ENCODE assay signal across 13 mouse cellular contexts in the genomic region with DNA sequence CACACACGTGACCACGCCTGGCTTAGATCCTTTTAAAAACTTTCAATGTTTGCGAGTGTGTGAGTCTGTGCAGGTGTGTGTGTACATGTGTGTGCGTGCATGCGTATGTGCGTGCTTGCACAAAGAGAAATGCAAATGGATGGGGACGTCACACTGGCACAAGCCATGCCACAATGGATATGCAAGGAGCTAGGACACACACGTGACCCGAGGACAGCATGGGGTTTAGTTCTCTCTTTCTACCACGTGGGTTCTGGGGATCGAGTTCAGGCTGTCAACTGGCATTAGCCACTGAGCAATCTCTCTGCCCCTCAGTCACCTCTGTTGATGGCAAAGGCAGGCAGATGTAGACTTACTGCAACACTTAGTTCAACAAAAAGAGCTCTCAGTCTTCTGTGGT. TPM values are rescaled to one million over a fixed set of nuclear protein-coding genes. Genes with fewer than 3 reads are reported as not detected.
DNase-seq lines count a peak whose midpoint lies in the region; ATAC-seq and TF ChIP-seq lines count a peak whose summit lies in the region.
"Had no signal": no experiment of that assay in that cellular context is flagged by ENCODE, and none has a peak within 500 bp of the region (broad histone marks: within the 10 kb centered on the region; RNA-seq: fewer than 3 reads in every experiment).

No protein-coding gene starts in this region.

- H3K9ac ChIP-seq in kidney, embryonic 16.5 days (replicated peaks; ENCODE audit: low read length) = no peak overlapping the region
- H3K9ac ChIP-seq: embryonic facial prominence, embryonic 15.5 days had no signal

- no peak for ATAC-seq in kidney, embryonic 16.5 days (ENCODE audit: low FRiP score, low TSS enrichment)
- ATAC-seq: forebrain, embryonic 16.5 days had no signal

- H3K9me3 ChIP-seq in kidney, embryonic 16.5 days (ENCODE audit: low read length) = no peaks in the 10 kb centered on the region
- H3K9me3 ChIP-seq: embryonic facial prominence, embryonic 15.5 days had no signal

- H3K4me1 ChIP-seq in kidney, embryonic 16.5 days (ENCODE audit: insufficient read depth, low read length) = peaks cover 56% of the 10 kb centered on the region

- no peaks in the 10 kb centered on the region for H3K36me3 ChIP-seq in macrophage (ENCODE audit: inconsistent target)
- peaks cover 5% of the 10 kb centered on the region; the same call in 1 of the 2 replicates for H3K36me3 ChIP-seq in kidney, embryonic 16.5 days (ENCODE audit: insufficient read depth, low read length)

- DNase-seq in adrenal gland, adult 2 months = peak; percentile 32
- DNase-seq in adrenal gland, adult (ENCODE audit: inconsistent age in 2 of 2, low spot score in 1 of 2) = no peak
- DNase-seq in layer of hippocampus, adult 2 months (ENCODE audit: low spot score in 2 of 2) = no peak
- no peak for DNase-seq in layer of hippocampus, postnatal 14 days (ENCODE audit: low spot score in 2 of 2)
- DNase-seq in T-cell, adult 2 months (ENCODE audit: low spot score) = peak; percentile 38
- no peak for DNase-seq in embryo, embryonic 10.5 days (ENCODE audit: low spot score)
- DNase-seq: cerebellum, adult 9-10 months; heart, adult 2 months; kidney, adult 2 months had no signal

- H3K4me3 ChIP-seq in layer of hippocampus, adult 2 months = no peak overlapping the region
- no peak overlapping the region for H3K4me3 ChIP-seq in macrophage (ENCODE audit: inconsistent target)
- no peak overlapping the region for H3K4me3 ChIP-seq in kidney, embryonic 16.5 days (ENCODE audit: low read length)
- H3K4me3 ChIP-seq: embryonic facial prominence, embryonic 15.5 days; heart, adult 2 months had no signal

- WGBS in macrophage (ENCODE audit: missing documents) = 50% methylated on average over 11 of the region's 11 CpGs
- 91% methylated on average over 11 of the region's 11 CpGs for WGBS in kidney, embryonic 16.5 days

- H3K79me2 ChIP-seq in macrophage (ENCODE audit: inconsistent target) = peaks cover 90% of the 10 kb centered on the region

- H3K27ac ChIP-seq in layer of hippocampus, adult 2 months = peak overlapping the region; percentile 82
- H3K27ac ChIP-seq in macrophage = peak overlapping the region; percentile 79
- no peak overlapping the region for H3K27ac ChIP-seq in kidney, embryonic 16.5 days (ENCODE audit: low read length)
- H3K27ac ChIP-seq: embryonic facial prominence, embryonic 15.5 days; heart, adult 2 months had no signal

- no peak for TF ChIP-seq CTCF in layer of hippocampus, adult 2 months (conservative IDR thresholded peaks at IDR 0.05)

- no peak overlapping the region for H3K4me2 ChIP-seq in kidney, embryonic 16.5 days (replicated peaks; ENCODE audit: low read depth, low read length)
- H3K4me2 ChIP-seq: embryonic facial prominence, embryonic 15.5 days had no signal

- H3K27me3 ChIP-seq in kidney, embryonic 16.5 days (ENCODE audit: insufficient read depth, low read length) = no peaks in the 10 kb centered on the region
- H3K27me3 ChIP-seq: embryonic facial prominence, embryonic 15.5 days had no signal

RNA-seq across cellular contexts. Expression of a gene that starts 10.4 kb away (rescaled TPM):
- total RNA-seq in adrenal gland, adult 2 months (2021) = 100 to 1,000 TPM in 1 of 2 experiments, 10 to 100 TPM in 1; 65.8 to 146 TPM
- 198 and 208 TPM in 2 replicates for polyA plus RNA-seq in adrenal gland, adult 2 months (2012; rRNA removed)
- 10 to 100 TPM; 36.8 to 42.2 TPM for total RNA-seq in layer of hippocampus, adult 2 months (2021)
- total RNA-seq in layer of hippocampus, postnatal 14 days (2021) = 10 to 100 TPM; 35.9 to 41.0 TPM
- 10 to 100 TPM in 18 of 26 experiments, 1 to 10 TPM in 8; 2.8 to 36.2 (median 19.1) TPM for total RNA-seq in macrophage (2018; cell fraction: chromatin; rRNA removed)
- total RNA-seq in macrophage (2018; cell fraction: cytosol; rRNA removed) = 10 to 100 TPM; 16.0 to 47.4 (median 23.1) TPM
- 10 to 100 TPM; 11.7 to 48.2 (median 24.6) TPM for total RNA-seq in macrophage (2018; cell fraction: nucleus; rRNA removed)
- polyA plus RNA-seq in macrophage (2018) = 13.1 to 27.6 TPM (median 22.7 TPM) in 3 replicates
- polyA plus RNA-seq in kidney, embryonic 16.5 days (2015; fragmentation: Nextera tagmentation; extraction: Ambion mirVana) = 40.8 and 41.8 TPM in 2 replicates

RNA-seq across cellular contexts. Expression of a gene that starts 48.3 kb away (rescaled TPM):
- total RNA-seq in adrenal gland, adult 2 months (2021) = 10 to 100 TPM; 16.4 to 19.3 TPM
- 6.5 and 10.4 TPM in 2 replicates for polyA plus RNA-seq in adrenal gland, adult 2 months (2012; rRNA removed)
- 10 to 100 TPM; 42.8 to 43.8 TPM for total RNA-seq in layer of hippocampus, adult 2 months (2021)
- 10 to 100 TPM; 61.2 to 63.8 TPM for total RNA-seq in layer of hippocampus, postnatal 14 days (2021)
- 1 to 10 TPM in 6 of 26 experiments, under 1 TPM in 19, not detected in 1; 0.13 to 3.3 (median 0.47) TPM for total RNA-seq in macrophage (2018; cell fraction: chromatin; rRNA removed)
- total RNA-seq in macrophage (2018; cell fraction: cytosol; rRNA removed) = under 1 TPM; 0.03 to 0.86 (median 0.15) TPM
- total RNA-seq in macrophage (2018; cell fraction: nucleus; rRNA removed) = 1 to 10 TPM in 6 of 26 experiments, under 1 TPM in 17, not detected in 3; 0.07 to 2.4 (median 0.52) TPM
- 0.04 to 0.47 TPM (median 0.21 TPM) in 3 replicates for polyA plus RNA-seq in macrophage (2018)
- 23.1 and 25.6 TPM in 2 replicates for polyA plus RNA-seq in kidney, embryonic 16.5 days (2015; fragmentation: Nextera tagmentation; extraction: Ambion mirVana)

Comparison
In these comparisons a context has a peak if more than half of its experiments do, and no peak if none do; other contexts are left out.
1. DNase-seq: peak in adrenal gland, adult 2 months (single experiment) and T-cell, adult 2 months (single experiment); none in adrenal gland, adult (0 of 2), layer of hippocampus, adult 2 months (0 of 2), layer of hippocampus, postnatal 14 days (0 of 2) and embryo, embryonic 10.5 days (single experiment).